Mouse (Mus musculus): ENCODE measurements at regions not wholly inside any gene's neighbourhood (a gene's known extent, or its start where the extent isn't known, plus 50 kb on each side); places are given as distances from the start of the nearest gene placed in this dataset.

DNA sequence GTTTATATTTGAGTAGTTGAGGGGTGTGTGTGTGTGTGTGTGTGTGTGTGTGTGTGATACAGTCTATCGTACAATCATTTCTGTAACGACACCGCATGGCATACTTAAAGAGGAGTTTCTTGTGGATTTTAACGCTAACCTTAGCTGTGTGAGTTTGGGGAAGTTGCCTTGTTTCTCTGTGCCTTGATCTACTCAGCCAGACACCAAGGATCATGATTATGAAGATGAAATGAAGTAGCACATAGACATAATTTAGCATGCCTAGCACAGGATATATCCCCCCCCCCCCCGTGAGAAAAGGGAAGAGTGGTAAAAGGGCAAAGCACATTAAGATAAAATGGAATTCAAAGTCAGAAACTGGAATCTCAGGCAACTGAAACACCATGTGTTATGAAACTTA lies 75.6 kb upstream of the Slc38a2 start:
- TF ChIP-seq CTCF (IDR thresholded peaks at IDR 0.05; ENCODE audit: control insufficient read depth, insufficient read depth, low read length): no peak
- no peak for TF ChIP-seq POLR2A (IDR thresholded peaks at IDR 0.05; ENCODE audit: borderline replicate concordance, control insufficient read depth, low read depth, low read length)

Measured in bone marrow, adult 2 months (tissue).